Mouse (Mus musculus) lung, postnatal 25 days (tissue): ENCODE results near the gene Ccdc3.
"Not testable (repeated sequence)": the region's sequence is repeated elsewhere in the genome, so short reads cannot be mapped to it uniquely, and the experiment has no call there.

Source experiments
- DNase-seq: peaks from one replicate; pipeline ENCODE4 v3.0.0; 2022; ENCODE audit warnings: low spot score

Gene Ccdc3

GRCm38 (mm10) chr2:5214581-5214980 lies 77.0 kb downstream of the Ccdc3 start:
- DNase-seq: no peak

- no peak for DNase-seq
Measured at GRCm38 (mm10) chr2:5215252-5215815, 77.8 kb downstream of the Ccdc3 start.

DNA sequence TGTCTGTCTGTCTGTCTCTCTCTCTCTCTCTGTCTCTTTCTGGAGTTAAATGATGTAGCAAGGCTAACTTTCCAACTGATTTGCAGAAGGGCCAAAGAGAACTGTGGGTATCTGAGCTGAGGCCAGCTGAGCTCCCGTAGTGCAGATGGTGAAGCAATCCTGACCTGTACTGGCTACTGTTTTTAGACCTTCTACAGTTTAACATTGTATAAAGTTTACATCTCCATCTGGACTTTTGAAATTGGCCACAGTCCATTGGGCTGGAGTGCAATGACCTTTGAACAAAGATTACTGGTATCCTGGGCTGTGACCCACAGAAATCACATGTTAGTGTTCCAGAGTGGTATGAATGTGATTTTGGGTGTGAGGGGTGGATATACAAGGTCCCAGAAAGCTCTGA lies 81.6 kb downstream of the Ccdc3 start:
- no peak for DNase-seq

GRCm38 (mm10) chr2:5219847-5220375 lies 82.3 kb downstream of the Ccdc3 start:
- DNase-seq: no peak

- DNase-seq: no peak
Measured at GRCm38 (mm10) chr2:5222571-5222970, 85.0 kb downstream of the Ccdc3 start.

GRCm38 (mm10) chr2:5236846-5237482 lies 99.4 kb downstream of the Ccdc3 start:
- DNase-seq: no peak

GRCm38 (mm10) chr2:5237870-5238269 lies 100.3 kb downstream of the Ccdc3 start:
- no peak for DNase-seq

- DNase-seq: no peak
Measured at GRCm38 (mm10) chr2:5239492-5239891, 101.9 kb downstream of the Ccdc3 start.

- DNase-seq: no peak
Measured at GRCm38 (mm10) chr2:5241469-5241897, 103.9 kb downstream of the Ccdc3 start.

- not testable (repeated sequence) for DNase-seq
Measured at GRCm38 (mm10) chr2:5249199-5249598, 111.6 kb downstream of the Ccdc3 start.

GRCm38 (mm10) chr2:5249969-5250368 lies 112.4 kb downstream of the Ccdc3 start:
- peak; percentile 38 for DNase-seq

- no peak for DNase-seq
Measured at GRCm38 (mm10) chr2:5258250-5258649, 120.7 kb downstream of the Ccdc3 start.

- DNase-seq: no peak
Measured at GRCm38 (mm10) chr2:5262279-5262678, 124.7 kb downstream of the Ccdc3 start.

GRCm38 (mm10) chr2:5267980-5268379 lies 130.4 kb downstream of the Ccdc3 start:
- DNase-seq: no peak
